Mouse (Mus musculus) right cerebral cortex, postnatal 4 days (tissue): ENCODE results near the gene Hadh.
A peak's percentile ranks its signal among the peaks of the same experiment; 100 is the strongest.

Experiments used
- DNase-seq: peaks from one replicate; pipeline ENCODE4 v3.0.0-alpha.2; 2022

Gene Hadh

DNA sequence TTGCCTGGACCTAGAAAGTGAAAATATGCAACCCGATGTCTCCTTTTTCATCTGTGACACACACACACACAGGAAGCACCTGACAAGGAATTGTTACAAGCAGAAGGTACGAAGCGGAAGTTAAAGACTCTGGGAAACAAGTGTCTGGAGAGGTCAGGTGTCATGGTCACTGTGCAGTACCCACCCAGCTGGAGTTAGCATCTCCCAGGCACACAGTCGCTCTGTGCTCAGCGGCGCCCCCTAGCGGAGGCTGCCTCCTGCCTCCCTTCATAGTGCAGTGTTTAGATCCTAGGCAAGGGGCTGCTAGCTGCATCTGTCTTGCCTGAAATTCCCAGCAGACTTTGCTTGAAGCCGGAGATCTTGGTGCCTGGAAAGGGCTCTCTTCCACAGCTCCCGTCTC lies 57.1 kb downstream of the Hadh start:
- DNase-seq, result peak; percentile 52

DNA sequence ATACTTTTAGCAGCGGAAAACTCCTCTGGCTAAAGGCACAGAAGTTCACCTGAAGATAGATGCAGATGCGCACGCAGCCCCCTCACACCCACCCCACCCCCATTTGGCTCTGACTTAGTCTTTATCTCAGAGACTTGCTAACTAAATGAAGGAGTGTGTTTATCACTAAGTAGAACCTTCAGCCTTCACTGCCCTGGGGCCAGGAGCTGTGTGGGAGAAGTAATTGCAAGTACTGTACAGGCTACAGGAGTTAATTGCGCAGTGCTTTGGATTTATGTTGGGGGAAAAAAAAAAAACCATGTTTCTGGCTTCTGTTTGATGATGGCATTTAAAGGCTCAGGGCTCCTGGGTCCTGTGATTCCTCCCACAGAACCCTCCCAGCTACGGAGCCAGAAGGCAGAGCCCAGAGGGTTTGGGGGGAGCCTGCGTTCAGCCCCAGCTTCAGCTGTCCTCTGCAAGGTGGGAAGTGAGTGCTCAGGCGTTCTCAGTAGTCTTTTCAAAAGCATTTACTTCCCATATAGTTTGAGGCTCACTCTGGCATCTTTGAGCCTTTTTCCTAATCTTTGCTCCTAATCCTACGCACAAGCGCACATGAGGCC lies 57.7 kb downstream of the Hadh start:
- DNase-seq, result no peak

DNA sequence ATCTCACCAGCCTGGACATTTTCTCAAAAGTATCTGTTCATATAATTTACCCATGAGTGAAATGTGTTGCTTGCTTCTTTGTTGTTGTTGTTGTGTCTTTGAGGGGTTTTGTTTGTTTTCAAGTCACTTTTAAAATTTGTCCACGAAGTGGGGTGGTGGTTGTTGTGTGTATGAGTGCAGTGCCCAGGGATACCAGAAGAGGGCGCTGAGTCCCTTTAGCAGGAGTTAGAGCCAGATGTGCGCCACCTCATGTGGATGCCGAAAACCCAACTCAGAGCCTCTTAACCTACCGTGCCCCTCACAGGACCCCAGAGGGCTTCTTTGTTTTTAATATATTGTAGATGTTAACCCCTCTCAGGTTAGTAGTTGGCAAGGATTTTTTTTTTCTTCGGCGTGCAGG lies 59.7 kb downstream of the Hadh start:
- no peak for DNase-seq

- DNase-seq, result no peak
These were observed 63.5 kb downstream of the Hadh start for GRCm38 (mm10) chr3:131208265-131208891.

DNA sequence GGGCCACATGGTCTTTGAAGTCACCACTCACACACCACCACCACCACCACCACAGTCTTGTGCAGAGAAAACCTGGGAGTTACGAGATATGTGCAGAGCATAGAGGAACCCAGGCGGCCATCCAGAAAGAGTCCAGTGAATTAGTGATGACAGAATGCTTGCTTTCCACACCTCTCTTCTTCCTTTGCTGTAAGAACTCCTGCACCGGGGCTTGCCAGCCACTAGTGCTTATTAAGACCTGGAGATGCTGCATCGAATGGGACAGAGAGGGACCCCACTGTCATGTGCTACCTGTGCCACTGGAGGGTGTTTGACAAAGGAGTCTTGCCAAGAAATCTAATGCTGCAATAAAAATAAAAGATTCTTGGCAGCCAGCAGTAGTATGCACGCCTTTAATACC lies 64.1 kb downstream of the Hadh start:
- DNase-seq, result no peak

GRCm38 (mm10) chr3:131202311-131202710 lies 69.6 kb downstream of the Hadh start:
- DNase-seq, result no peak

DNA sequence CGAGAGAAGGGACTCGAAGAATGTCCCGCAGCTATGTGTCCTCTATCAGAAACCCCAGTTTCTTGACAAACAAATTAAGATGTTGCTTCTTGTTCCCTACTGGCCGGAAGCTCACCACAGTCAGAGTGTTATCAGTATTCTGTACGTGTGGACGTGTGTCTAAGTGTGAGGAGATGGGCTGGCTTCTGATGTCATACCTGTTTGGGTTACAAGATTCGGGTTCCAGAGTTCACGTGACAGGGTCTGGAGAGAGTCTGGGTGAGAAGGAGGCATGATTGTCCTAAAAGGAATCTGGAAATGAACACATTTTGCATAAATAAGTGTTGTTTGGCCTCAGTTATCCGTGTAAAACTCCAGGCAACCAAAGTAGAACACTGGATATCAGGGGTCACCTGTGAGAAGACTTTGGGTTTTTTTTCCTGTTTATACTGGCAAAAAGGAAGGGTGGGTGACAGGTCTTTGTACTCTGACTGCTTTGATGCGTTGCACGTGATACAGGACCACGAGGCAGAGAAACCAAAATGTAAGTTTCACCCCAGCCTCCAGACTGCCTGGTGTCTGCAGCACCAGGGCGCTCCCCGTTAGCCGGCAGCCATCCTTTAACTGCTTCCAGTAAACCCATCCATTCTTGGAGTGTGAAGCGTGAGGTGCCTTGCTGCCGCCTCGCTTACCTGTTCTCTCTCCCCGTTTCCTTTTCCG lies 72.2 kb downstream of the Hadh start:
- no peak for DNase-seq

DNA sequence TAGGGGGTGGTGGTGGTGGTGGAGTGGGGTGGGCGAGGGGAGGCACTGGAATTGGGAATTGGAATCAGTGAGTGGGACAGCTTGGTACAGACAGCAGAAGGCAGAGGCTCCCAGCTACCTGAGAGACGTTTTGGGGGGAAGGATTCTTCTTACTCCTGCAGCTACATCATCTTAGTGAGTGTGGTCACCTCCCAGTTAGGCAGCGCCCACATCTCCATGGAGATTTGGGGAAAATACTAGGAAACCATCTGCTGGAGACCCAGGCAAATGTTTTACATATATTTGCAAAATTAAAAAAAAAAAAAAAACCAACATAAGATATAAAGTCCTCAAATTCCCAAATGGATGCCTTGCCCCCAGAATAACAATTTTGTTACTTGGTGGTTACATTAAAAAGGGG lies 72.9 kb downstream of the Hadh start:
- DNase-seq, result no peak

GRCm38 (mm10) chr3:131196507-131197019 lies 75.3 kb downstream of the Hadh start:
- no peak for DNase-seq

DNA sequence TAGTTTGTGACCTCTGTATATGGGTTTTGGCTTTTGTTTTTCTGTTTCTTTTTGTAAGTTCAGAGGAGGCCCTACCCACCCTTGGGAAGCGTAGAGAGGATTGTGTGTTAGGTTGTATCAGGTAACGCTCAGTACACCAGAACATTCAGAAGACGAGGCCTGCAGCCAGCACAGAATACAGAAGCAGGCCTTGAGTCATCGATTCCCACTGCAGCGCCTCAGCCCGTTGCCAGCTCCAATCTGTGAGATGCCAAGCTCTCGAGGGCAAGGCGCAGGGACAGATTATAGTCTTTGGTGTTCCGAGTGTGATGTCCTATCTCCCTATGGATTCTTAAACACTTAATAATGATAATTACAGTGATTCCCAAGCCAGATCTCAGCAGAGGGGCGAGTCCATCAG lies 75.9 kb downstream of the Hadh start:
- no peak for DNase-seq

- no peak for DNase-seq
These were observed 80.4 kb downstream of the Hadh start for GRCm38 (mm10) chr3:131191454-131191853.

GRCm38 (mm10) chr3:131190671-131191367 lies 81.1 kb downstream of the Hadh start:
- no peak for DNase-seq

DNA sequence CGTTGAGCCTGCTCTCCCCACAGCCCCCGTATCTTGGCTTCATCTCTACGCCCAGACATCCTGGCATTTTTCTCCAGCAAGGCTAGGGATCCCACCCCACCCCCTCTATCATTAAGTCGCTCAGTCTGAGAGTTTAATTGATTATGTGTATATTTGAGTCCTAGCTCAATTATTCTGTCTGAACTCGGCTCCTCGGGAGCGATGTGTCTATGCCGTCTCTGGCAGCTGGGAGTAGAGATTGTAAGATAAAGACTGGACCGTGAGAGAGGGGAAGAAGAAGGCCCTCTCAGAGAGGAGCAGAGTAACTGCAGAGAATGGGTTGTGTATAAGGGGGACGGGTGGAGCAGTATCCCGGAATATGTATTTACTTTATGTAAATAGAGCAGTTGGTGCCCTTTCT lies 81.7 kb downstream of the Hadh start:
- no peak for DNase-seq

DNA sequence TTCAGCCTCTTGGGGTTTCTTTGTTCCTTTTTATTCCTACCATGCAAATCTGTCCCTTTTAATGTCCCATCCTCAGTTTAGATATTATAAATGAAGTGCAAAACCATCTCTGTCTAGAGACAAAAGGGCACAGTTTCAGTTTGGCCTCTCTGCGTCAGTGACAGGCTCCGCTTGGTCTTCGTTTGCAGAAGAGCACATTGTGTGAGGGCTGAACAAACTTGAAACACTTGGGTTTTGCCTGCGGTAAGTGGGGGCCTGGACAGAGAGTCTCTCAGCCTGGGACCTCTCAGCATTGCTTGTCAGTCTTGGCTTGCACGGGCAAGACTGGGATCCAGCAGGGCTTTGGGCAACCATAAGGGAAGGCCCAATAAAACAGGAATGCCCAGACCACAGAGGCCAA lies 85.7 kb downstream of the Hadh start:
- no peak for DNase-seq
